Comparison of ENCODE assay signal across 23 mouse cellular contexts in the genomic region with DNA sequence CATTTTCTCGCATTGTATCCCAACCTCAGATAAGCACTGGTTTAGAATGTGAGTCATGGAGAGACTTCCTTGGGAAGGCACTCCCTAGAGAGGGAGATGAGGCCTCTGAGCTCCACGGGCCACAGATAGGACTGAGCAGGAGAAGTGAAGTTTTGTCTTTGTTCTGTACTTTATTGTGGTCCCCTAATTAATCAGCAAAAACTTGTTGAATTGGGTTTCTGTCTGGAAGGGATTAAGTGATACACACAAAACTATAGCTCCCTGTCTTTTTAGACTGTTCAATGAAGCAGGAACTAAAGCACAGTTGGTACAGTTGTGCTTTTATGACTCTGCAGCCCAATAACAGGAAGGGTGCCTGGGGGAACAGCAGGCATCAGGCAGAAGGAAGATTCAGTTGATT.
A peak's percentile ranks its signal among the peaks of the same experiment; 100 is the strongest.
DNase-seq lines count a peak whose midpoint lies in the region; ATAC-seq lines count a peak whose summit lies in the region.
"Had no signal": no experiment of that assay in that cellular context is flagged by ENCODE, and none has a peak within 500 bp of the region (broad histone marks: within the 10 kb centered on the region; RNA-seq: fewer than 3 reads in every experiment).

No protein-coding gene starts in this region.

- H3K9ac ChIP-seq in intestine, embryonic 15.5 days = no peak overlapping the region
- no peak overlapping the region for H3K9ac ChIP-seq in intestine, embryonic 16.5 days (ENCODE audit: low read depth, low read length)
- no peak overlapping the region for H3K9ac ChIP-seq in neural tube, embryonic 13.5 days
- no peak overlapping the region for H3K9ac ChIP-seq in neural tube, embryonic 15.5 days (replicated peaks)
- H3K9ac ChIP-seq in forebrain, embryonic 14.5 days (ENCODE audit: low read length) = no peak overlapping the region
- H3K9ac ChIP-seq: hindbrain, embryonic 13.5 days; limb, embryonic 13.5 days; liver, embryonic 12.5 days; midbrain, embryonic 15.5 days had no signal

- DNase-seq in forebrain, embryonic 14.5 days (ENCODE audit: low spot score) = no peak
- DNase-seq in urinary bladder, postnatal 10 days (ENCODE audit: low spot score) = no peak
- no peak for DNase-seq in thymus, postnatal 25 days
- DNase-seq: adrenal gland, postnatal 25 days; cerebellum, adult 11-12 months; cerebellum, postnatal 10 days; gastrocnemius, postnatal 36 days; heart, adult 2 months; kidney, adult 8-10 months; kidney, postnatal 14 days; lung, adult 18-20 months; lung, postnatal 10 days; right cerebral cortex, postnatal 25 days; thymus, postnatal 14 days had no signal

- H3K27ac ChIP-seq in intestine, embryonic 15.5 days = no peak overlapping the region
- H3K27ac ChIP-seq in intestine, embryonic 16.5 days (ENCODE audit: low read length) = no peak overlapping the region
- no peak overlapping the region for H3K27ac ChIP-seq in neural tube, embryonic 13.5 days (replicated peaks)
- no peak overlapping the region for H3K27ac ChIP-seq in neural tube, embryonic 15.5 days (replicated peaks)
- no peak overlapping the region for H3K27ac ChIP-seq in forebrain, embryonic 14.5 days (ENCODE audit: low read depth, low read length)
- H3K27ac ChIP-seq: heart, adult 2 months; hindbrain, embryonic 13.5 days; limb, embryonic 13.5 days; liver, embryonic 12.5 days; midbrain, embryonic 15.5 days had no signal

- no peak overlapping the region for H3K4me3 ChIP-seq in intestine, embryonic 15.5 days (replicated peaks)
- no peak overlapping the region for H3K4me3 ChIP-seq in intestine, embryonic 16.5 days (ENCODE audit: low read length)
- H3K4me3 ChIP-seq in neural tube, embryonic 13.5 days = no peak overlapping the region
- no peak overlapping the region for H3K4me3 ChIP-seq in neural tube, embryonic 15.5 days (replicated peaks)
- no peak overlapping the region for H3K4me3 ChIP-seq in forebrain, embryonic 14.5 days (ENCODE audit: low read depth, low read length)
- H3K4me3 ChIP-seq: heart, adult 2 months; hindbrain, embryonic 13.5 days; limb, embryonic 13.5 days; liver, embryonic 12.5 days; midbrain, embryonic 15.5 days had no signal

- no peaks in the 10 kb centered on the region for H3K27me3 ChIP-seq in intestine, embryonic 15.5 days (replicated peaks)
- H3K27me3 ChIP-seq in intestine, embryonic 16.5 days (replicated peaks; ENCODE audit: control insufficient read depth, insufficient read depth, low read length) = no peaks in the 10 kb centered on the region
- no peaks in the 10 kb centered on the region for H3K27me3 ChIP-seq in neural tube, embryonic 13.5 days
- no peaks in the 10 kb centered on the region for H3K27me3 ChIP-seq in neural tube, embryonic 15.5 days (replicated peaks)
- no peaks in the 10 kb centered on the region for H3K27me3 ChIP-seq in forebrain, embryonic 14.5 days (replicated peaks; ENCODE audit: control insufficient read depth, insufficient read depth, low read length)
- H3K27me3 ChIP-seq: hindbrain, embryonic 13.5 days; limb, embryonic 13.5 days; liver, embryonic 12.5 days; midbrain, embryonic 15.5 days had no signal

- no peaks in the 10 kb centered on the region for H3K9me3 ChIP-seq in intestine, embryonic 15.5 days
- H3K9me3 ChIP-seq in intestine, embryonic 16.5 days (ENCODE audit: control insufficient read depth, low read length) = no peaks in the 10 kb centered on the region
- H3K9me3 ChIP-seq in neural tube, embryonic 13.5 days = no peaks in the 10 kb centered on the region
- no peaks in the 10 kb centered on the region for H3K9me3 ChIP-seq in neural tube, embryonic 15.5 days (replicated peaks)
- no peaks in the 10 kb centered on the region for H3K9me3 ChIP-seq in forebrain, embryonic 14.5 days (replicated peaks; ENCODE audit: control insufficient read depth, low read length)
- H3K9me3 ChIP-seq: hindbrain, embryonic 13.5 days; limb, embryonic 13.5 days; liver, embryonic 12.5 days; midbrain, embryonic 15.5 days had no signal

- H3K4me1 ChIP-seq in intestine, embryonic 15.5 days (replicated peaks) = no peaks in the 10 kb centered on the region
- H3K4me1 ChIP-seq in intestine, embryonic 16.5 days (ENCODE audit: control insufficient read depth, insufficient read depth, low read length) = 0 out of 2 replicates have a peak, but pooled peaks cover 4% of the 10 kb centered on the region
- peaks cover 39% of the 10 kb centered on the region for H3K4me1 ChIP-seq in neural tube, embryonic 13.5 days (replicated peaks)
- peaks cover 31% of the 10 kb centered on the region for H3K4me1 ChIP-seq in neural tube, embryonic 15.5 days
- H3K4me1 ChIP-seq in forebrain, embryonic 14.5 days (ENCODE audit: control insufficient read depth, insufficient read depth, low read length) = peaks cover 13% of the 10 kb centered on the region

- 0 out of 2 replicates have a peak, but pooled peaks have one; percentile 22 for ATAC-seq in intestine, embryonic 15.5 days
- ATAC-seq in intestine, embryonic 16.5 days = no peak
- peak; percentile 42; the same call in 1 of the 2 replicates for ATAC-seq in neural tube, embryonic 13.5 days (ENCODE audit: low read depth)
- ATAC-seq in neural tube, embryonic 15.5 days (ENCODE audit: low FRiP score) = no peak
- peak; percentile 53; the same call in 1 of the 2 replicates for ATAC-seq in forebrain, embryonic 14.5 days
- ATAC-seq: inflammation-experienced regulatory T-cells, adult 6 months; liver, embryonic 12.5 days; midbrain, embryonic 15.5 days had no signal

- H3K4me2 ChIP-seq in intestine, embryonic 15.5 days (replicated peaks) = no peak overlapping the region
- no peak overlapping the region for H3K4me2 ChIP-seq in intestine, embryonic 16.5 days (ENCODE audit: low read depth, low read length)
- H3K4me2 ChIP-seq in neural tube, embryonic 13.5 days = no peak overlapping the region
- H3K4me2 ChIP-seq in neural tube, embryonic 15.5 days = no peak overlapping the region
- no peak overlapping the region for H3K4me2 ChIP-seq in forebrain, embryonic 14.5 days (ENCODE audit: low read length)
- H3K4me2 ChIP-seq: hindbrain, embryonic 13.5 days; limb, embryonic 13.5 days; liver, embryonic 12.5 days; midbrain, embryonic 15.5 days had no signal

- H3K36me3 ChIP-seq in intestine, embryonic 15.5 days = no peaks in the 10 kb centered on the region
- no peaks in the 10 kb centered on the region for H3K36me3 ChIP-seq in intestine, embryonic 16.5 days (ENCODE audit: control insufficient read depth, insufficient read depth, low read length)
- H3K36me3 ChIP-seq in neural tube, embryonic 13.5 days = no peaks in the 10 kb centered on the region
- no peaks in the 10 kb centered on the region for H3K36me3 ChIP-seq in neural tube, embryonic 15.5 days
- H3K36me3 ChIP-seq in forebrain, embryonic 14.5 days (ENCODE audit: control insufficient read depth, insufficient read depth, low read length) = no peaks in the 10 kb centered on the region
- H3K36me3 ChIP-seq: hindbrain, embryonic 13.5 days; limb, embryonic 13.5 days; liver, embryonic 12.5 days; midbrain, embryonic 15.5 days had no signal

- WGBS in intestine, embryonic 15.5 days = 44% methylated on average over 2 of the region's 2 CpGs
- 63% methylated on average over 2 of the region's 2 CpGs for WGBS in intestine, embryonic 16.5 days
- 48% methylated on average over 2 of the region's 2 CpGs for WGBS in neural tube, embryonic 13.5 days
- WGBS in neural tube, embryonic 15.5 days = 51% methylated on average over 2 of the region's 2 CpGs
- 19% methylated on average over 2 of the region's 2 CpGs for WGBS in forebrain, embryonic 14.5 days

Comparison
In these comparisons a context has a peak if more than half of its experiments do, and no peak if none do; other contexts are left out.
1. ATAC-seq: peak in intestine, embryonic 15.5 days (single experiment), neural tube, embryonic 13.5 days (single experiment) and forebrain, embryonic 14.5 days (single experiment); none in intestine, embryonic 16.5 days (single experiment) and neural tube, embryonic 15.5 days (single experiment).